Mouse (Mus musculus) cerebellum, adult 2 months (tissue): ENCODE measurements around the gene Lamb1.

Experiments used
- CTCF ChIP-seq: fragments of 200-500 bp; IDR thresholded peaks from 2 replicates; pipeline ENCODE4 v1.5.1; 2011; ENCODE audit warnings: low read depth, mild to moderate bottlenecking, control low read depth, low read length, moderate library complexity, borderline replicate concordance; ENCODE audit not compliant: insufficient read depth
- POLR2A ChIP-seq: fragments of 200-500 bp; IDR thresholded peaks from 2 replicates; pipeline ENCODE4 v1.6.1; 2011; ENCODE audit warnings: low read length, control low read depth, borderline replicate concordance; ENCODE audit not compliant: insufficient read depth

GRCm38 (mm10) chr12:31239031-31239583 lies 25.9 kb upstream of the Lamb1 start:
- TF ChIP-seq CTCF (no peak), POLR2A (no peak)
